Mouse (Mus musculus): ENCODE measurements around the gene Krt76. TPM values are rescaled to one million over a fixed set of nuclear protein-coding genes. Genes with fewer than 3 reads are reported as not detected.

Gene Krt76
- not detected for total RNA-seq (2023)

GRCm38 (mm10) chr15:101892820-101893219 is at the start of gene Krt76:
TSS of gene Krt76 (minus strand) at chr15:101892920.

GRCm38 (mm10) chr15:101940274-101940829 is 47.6 kb upstream of the Krt76 start, which contains the start of gene Krt79:
TSS of gene Krt79 (minus strand) at chr15:101940324.

GRCm38 (mm10) chr15:101924635-101925034 is 31.9 kb upstream of the Krt76 start, which contains the start of gene Krt4:
TSS of gene Krt4 (minus strand) at chr15:101924735.

GRCm38 (mm10) chr15:101869431-101869830 is 23.3 kb downstream of the Krt76 start, which contains the start of gene Krt77:
TSS of gene Krt77 (minus strand) at chr15:101869705.

GRCm38 (mm10) chr15:101850694-101851093 is 42.0 kb downstream of the Krt76 start, which contains the start of gene Krt1:
TSS of gene Krt1 (minus strand) at chr15:101850794.

Other genes starting within 250 kb of the Krt76 start
- not detected for gene Gm5478, start 245.5 kb downstream of the Krt76 start, total RNA-seq (2023)
- not detected for gene Krt6b, start 212.6 kb downstream of the Krt76 start, total RNA-seq (2023)
- gene Krt6a, start 198.6 kb downstream of the Krt76 start, total RNA-seq (2023), result not detected
- not detected for gene Krt5, start 180.0 kb downstream of the Krt76 start, total RNA-seq (2023)
- gene Krt71, start 149.8 kb downstream of the Krt76 start, total RNA-seq (2023), result not detected
- gene Krt72, start 106.5 kb downstream of the Krt76 start, total RNA-seq (2023), result not detected
- gene Krt73, start 90.6 kb downstream of the Krt76 start, total RNA-seq (2023), result not detected
- not detected for gene Krt2, start 74.8 kb downstream of the Krt76 start, total RNA-seq (2023)
- not detected for gene Krt1, start 42.1 kb downstream of the Krt76 start, total RNA-seq (2023)
- gene Krt77, start 23.2 kb downstream of the Krt76 start, total RNA-seq (2023), result not detected
- gene Krt4, start 31.8 kb upstream of the Krt76 start, total RNA-seq (2023), result not detected
- not detected for gene Krt79, start 47.4 kb upstream of the Krt76 start, total RNA-seq (2023)
- gene Krt78, start 61.4 kb upstream of the Krt76 start, total RNA-seq (2023), result not detected
- gene Krt8, start 111.6 kb upstream of the Krt76 start, total RNA-seq (2023), result not detected
- not detected for gene Krt18, start 135.3 kb upstream of the Krt76 start, total RNA-seq (2023)
- 100 to 1,000 TPM; 241 to 248 TPM for gene Eif4b, start 180.9 kb upstream of the Krt76 start, total RNA-seq (2023)
- gene Tns2, start 207.5 kb upstream of the Krt76 start, total RNA-seq (2023), result under 1 TPM; 0.15 to 0.77 TPM
- gene Spryd3, start 243.3 kb upstream of the Krt76 start, total RNA-seq (2023), result 10 to 100 TPM; 37.2 to 42.0 TPM